Mouse (Mus musculus): ENCODE data around the gene Spock1.

The Spock1 gene

DNA sequence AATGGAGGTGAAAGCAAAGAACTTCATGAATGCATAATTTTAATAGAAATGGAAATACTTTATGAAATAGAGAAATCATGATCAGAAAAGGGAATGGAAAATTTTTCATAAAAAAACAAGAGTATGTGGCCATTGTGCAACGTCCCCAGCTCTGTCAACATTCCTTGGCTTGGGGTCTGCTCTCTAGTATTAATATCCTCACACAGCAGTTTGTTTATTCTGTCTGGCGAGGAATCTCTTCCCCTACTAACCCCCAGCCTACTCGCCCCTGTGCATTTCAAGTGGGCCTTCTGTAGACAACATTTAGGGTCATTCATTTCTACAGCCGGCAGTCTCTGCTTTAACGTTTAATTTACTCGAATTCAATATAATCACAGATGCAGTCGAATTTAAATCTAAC lies 181.5 kb downstream of the Spock1 start:
- no peak for DNase-seq (ENCODE audit: low spot score)

DNA sequence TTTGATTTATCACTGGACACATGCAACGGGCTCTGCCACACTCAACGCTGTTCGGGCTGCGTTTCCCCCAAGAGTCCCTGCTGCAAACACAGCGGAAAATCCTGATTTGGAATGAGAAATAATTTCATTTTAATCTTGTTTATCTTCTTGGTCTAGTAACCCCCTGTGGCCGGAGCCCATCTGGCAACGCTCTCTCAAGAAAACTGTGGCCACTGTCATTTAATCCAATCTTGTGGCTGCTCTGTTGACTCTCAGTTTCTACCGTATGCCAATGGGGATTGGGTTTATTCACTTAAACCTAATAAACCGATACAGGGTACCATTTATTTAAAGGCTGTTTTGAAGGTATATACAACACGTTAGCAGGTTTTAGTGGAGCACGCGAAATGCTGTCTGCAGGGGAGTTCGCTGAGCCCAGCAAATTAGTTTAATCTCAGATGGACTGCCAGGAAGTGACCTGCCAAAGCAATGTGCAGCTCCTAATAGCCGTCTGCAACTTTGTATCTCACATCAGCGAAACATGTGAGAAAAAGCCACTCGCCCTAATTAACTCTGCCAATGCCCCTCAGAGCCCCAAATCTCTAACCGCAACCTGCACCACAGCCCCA lies 185.7 kb downstream of the Spock1 start:
- DNase-seq (ENCODE audit: low spot score) = no peak

DNA sequence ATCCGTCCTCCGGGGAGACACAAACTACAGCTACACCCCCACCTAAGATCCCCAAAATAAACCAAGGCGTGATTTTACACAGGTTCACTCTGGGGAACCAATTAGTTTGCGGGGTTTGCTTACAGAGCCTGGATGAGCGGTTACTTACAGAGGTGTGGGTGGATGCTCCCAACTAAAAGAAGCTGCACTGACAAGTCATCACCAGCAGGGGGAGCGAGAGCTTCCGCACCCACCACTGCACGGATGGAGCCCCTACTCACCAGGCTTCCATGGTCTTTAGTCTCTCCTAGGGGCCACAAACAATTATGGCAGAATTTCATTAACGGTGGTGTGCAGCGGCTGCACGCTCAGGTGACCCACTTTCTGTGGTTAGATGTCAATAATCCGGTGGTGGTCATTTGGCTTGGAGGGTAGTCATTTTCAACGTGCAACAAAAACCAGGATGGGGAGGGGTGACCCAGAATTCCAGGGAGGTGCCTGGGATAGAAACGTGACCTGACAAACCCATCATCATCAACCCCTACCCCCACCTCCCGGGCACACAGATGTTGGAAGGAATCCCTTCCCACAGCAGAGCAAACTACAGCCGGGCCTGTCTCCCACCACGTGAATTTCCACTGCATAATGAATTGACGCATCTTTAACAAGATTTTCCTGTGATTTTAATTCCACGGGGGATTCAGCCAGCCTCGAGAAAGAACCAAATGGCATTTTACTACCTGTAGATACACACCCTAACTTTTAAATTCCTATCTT lies 186.4 kb downstream of the Spock1 start:
- no peak for DNase-seq (ENCODE audit: low spot score)

DNA sequence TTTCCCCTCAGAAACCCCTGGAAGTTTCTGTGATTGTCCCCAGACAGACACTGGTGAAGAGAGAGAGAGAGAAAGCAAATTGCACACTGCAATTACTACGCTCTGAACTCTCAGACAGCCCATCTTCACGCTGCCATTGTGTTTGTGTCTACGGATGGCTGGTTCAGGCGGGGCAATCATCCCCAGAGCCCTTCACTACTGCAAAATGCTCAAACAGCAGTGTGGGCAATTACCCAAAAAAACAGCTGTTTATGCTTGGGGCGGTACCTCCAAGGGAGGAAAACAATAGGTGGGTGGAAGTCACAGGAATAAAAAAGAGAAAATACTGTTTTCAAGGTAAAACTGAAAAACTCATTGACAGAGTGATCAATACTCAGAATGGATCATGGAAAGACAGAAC lies 190.0 kb downstream of the Spock1 start:
- no peak for DNase-seq (ENCODE audit: low spot score)

DNA sequence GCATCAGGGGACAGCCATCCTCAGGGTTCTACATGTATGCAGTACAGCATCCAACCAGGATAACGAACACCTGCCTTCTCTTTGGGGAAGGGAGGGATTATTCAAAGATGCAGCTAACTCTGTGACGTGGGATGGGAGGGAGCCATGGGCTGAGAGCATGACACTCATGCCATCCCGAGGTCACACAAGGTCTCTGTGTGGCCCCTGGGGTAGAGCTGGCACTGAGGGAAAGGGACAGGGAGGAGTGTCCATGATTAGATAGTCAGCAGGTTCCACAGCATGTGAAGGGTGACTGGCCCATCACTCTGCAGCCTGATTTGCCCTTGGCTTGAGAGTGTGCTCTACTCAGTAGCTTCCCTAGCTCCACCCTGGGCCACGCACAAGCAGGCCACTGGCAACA lies 195.2 kb downstream of the Spock1 start:
- DNase-seq (ENCODE audit: low spot score) = no peak

DNA sequence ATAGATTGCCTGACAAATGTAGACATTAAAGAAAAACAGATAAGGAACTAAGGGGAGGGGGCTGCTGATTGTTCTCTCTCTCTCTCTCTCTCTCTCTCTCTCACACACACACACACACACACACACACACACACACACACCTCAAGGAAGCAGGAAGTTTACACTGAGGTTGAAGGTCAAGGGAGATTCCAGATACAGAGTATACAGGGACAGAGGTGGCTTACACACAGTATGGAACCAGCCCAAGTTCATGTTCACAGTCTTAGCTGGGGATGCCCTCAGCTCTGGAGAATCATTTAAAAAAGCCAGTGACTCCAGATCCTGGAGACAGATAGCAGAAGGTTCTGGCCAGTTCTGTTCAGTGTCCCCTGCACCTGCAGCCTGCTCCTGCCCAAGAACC lies 199.7 kb downstream of the Spock1 start:
- no peak for DNase-seq (ENCODE audit: low spot score)

DNA sequence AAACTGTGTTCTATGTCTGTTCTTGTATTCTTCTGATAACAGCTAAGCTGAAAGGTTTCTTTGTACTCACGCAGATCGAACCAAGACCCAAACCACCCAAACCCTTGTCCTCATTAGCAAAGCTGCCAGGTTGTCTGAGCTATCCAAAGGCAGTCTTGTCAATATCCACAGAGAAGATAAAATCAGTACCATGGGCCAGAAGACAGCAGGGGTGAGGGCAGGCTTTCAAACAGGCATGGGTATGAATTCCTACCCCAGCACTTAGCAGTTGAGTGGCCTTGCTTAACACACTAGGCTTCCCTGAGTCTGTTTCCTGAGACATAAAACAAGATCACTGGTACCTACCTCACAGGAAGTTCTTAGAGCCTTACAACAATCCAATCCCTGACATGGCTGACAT lies 205.2 kb downstream of the Spock1 start:
- DNase-seq (ENCODE audit: low spot score) = no peak

DNA sequence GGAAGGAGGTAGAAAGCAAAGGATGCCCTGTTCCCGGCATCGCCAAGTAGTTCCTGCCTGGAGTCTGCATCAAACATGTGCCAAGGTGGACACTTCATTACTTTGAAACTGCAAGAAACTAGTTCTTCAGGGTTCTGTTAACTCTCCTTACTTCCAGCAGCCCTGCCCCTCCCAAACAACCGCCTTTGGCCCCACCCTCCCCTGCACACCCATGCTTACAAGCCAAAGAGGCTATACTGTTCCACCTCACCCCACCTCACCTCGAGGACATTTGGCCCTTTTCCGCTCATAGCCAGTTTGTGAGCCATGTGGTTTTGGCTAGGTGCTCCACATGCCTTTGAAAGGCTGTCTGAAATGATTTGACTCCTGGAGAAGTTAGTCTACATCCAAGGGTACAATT lies 211.4 kb downstream of the Spock1 start:
- DNase-seq (ENCODE audit: low spot score) = no peak

DNA sequence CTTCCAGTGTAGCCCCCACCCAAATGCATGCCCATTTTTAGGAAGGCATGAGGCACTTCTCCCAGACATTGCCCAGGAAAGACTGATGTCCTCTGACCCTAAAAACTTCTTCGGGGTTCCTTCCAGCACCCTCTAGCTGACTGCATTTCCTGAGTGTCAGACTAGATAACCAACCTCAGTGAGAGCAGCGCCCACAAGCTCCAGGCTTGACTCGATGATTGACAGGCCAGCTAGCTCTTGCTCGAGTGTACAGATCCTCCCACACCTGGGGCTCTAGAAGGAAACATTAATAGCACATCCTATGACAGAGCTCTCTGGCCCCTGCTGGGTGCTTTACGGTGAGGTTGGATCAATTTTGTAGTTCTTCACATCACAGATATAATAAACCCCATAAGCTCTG lies 219.2 kb downstream of the Spock1 start:
- DNase-seq (ENCODE audit: low spot score) = no peak

DNA sequence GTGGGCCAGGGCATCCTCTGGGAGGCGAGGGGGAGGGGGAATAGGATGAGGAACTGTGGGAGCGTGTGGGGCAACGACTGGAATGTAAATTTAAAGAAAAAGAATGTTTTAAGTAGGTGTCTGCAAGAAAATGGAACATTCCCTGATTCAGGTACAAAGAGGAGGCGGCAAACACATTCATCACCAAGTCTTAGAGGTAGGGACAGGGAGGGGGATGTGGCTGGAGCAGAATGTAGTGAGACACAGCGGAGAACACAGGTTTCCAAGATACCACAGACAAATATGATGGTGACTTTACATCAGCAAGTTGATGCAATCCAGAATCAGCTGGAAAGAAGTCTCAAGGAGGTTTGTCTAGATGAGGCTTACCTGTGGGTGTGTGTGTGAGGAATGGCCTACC lies 221.7 kb downstream of the Spock1 start:
- no peak for DNase-seq (ENCODE audit: low spot score)

DNA sequence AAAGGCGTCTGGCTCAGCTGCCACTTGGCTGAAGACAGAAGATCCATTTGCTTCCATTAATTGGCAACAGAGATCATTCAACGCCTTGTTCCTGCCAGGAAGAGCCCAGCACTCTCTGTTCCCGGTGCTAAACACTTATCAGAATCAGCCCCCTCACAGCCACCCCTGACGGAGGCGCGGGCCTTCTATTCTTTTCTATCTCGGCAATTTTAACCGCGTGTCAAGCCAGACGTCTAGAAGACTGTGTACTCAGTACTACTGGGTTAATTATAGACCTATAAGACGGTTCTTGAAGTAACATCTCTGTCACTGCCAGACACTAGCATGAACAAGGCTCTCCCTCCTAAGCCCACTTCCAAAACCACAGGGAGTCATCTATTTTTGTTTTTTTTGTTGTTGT lies 222.9 kb downstream of the Spock1 start:
- DNase-seq (ENCODE audit: low spot score) = no peak

DNA sequence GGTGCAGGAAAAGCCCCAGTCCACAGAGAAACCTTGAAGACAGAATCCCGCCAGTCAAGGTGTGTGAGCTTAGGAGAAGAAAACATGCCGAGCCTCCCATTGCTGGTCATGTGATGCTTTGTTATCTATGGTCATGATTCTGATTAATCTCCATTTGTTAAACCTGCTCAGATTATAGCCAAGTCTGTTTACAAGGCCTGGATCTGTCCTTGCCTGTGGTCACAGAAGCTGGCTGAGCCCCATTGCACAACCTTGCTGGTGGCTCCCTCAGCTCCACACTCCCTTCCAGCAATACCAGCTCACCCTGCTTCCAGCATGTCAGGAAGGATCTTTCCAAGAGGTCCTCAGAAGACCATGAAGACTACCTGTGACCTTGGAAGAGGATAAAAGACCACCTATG lies 228.5 kb downstream of the Spock1 start:
- no peak for DNase-seq (ENCODE audit: low spot score)

DNA sequence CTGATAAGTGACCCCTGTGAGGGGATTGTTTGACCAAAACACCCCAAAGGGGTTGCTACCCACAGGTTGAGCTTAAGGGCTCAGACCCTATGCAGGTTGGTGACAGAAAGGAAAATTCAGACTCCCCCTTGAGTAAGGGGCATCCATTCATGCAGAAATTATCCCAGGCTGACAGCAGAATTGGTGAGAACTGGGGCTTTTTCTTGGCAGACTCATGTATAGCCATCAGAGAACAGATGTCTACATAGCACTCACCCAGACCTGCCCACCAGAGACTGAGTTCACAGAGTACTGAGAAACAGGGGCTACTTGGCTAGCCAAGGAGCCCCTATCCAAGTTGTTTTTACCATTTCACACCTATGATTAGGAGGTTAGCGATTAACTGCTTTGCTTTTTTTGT lies 231.3 kb downstream of the Spock1 start:
- no peak for DNase-seq (ENCODE audit: low spot score)

DNA sequence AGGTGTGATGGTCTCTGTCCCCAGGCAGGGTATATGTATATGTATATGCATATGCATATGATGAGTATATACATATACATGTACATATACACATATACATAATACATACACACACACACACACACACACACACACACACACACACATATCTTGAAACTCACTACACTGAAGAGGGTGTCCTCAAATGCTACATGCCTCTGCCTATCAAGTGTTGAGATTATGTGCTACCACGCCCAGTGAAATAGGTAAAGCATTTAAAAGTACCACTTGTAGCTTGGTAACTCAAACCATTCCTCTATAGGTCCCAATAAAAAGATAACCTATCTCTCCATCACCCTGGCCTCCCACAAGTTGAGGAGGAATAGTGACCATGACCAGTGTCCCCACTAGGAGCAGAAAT lies 234.7 kb downstream of the Spock1 start:
- DNase-seq (ENCODE audit: low spot score) = no peak

DNA sequence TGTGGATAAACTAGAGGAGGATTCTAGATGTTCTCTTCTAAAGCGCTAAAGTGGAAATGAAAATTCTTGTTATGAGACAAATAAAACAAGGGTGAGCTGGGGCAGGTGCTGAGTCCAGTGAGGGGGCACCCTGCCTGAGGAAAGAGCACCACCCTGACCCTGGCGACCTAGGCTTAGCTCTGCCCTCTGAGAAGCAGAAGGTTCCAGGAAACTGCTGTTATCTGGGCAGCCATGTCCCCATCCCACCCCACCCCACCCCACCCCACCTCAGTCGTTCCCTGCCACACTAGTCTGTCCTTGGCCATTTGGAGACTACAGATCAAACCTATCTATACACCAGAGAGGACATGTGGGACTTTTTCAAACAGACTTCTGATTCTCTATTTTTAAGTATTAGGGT lies 235.4 kb downstream of the Spock1 start:
- no peak for DNase-seq (ENCODE audit: low spot score)

DNA sequence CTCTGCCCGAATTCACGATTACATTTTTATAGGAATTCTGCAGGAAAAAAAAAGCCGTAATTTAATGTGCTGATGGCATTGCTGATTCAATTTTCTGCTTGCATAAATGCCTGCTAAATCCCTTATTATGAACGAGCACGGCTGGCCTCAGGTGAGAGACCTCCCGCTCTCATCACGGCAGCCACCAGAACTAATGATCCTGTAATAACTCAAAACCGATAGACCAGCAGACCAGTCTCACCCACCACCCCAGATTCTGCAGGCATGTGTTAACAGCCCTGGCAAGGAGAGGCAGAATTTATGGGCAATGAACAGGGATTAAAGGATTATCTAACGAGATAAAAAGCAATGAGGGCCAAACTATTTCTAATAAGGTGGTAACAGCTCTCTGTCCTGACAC lies 236.2 kb downstream of the Spock1 start:
- no peak for DNase-seq (ENCODE audit: low spot score)

DNA sequence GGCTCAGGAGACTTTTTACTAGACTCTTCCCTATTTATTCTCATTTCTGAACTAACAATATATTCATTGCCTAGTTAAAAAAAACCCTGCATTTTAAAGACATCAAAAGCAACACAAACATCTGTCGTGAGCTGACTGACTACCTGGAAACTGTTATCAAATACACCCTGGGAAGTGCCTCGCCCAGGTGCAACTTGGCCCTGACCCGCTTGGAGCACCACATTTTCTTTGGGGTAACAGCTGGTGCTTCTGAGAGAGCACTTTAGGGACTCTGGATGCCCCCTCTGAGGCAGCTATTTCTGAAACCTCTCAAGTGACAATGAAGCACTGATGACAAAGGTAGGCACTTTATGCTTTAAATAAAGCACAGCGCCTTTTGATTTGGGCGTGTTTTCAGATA lies 236.8 kb downstream of the Spock1 start:
- DNase-seq (ENCODE audit: low spot score) = no peak

DNA sequence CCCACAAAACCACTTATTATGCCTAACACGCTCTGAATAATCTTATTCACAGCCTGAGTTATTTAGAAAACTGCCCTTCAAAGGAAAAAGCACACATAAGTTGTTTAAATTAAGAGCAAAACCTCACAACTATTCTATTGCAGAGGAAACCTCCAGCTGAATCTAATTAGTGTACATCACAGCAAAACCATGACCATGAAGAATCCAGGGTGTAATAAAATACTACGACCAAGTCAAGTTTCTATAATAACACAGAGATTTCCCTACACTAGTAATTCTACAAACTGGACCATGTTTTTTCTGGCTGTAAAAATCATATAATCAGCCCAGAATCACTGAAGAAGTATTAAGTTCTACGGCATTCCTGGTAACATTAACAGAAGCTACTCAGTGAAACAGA lies 240.5 kb downstream of the Spock1 start:
- DNase-seq (ENCODE audit: low spot score) = no peak

DNA sequence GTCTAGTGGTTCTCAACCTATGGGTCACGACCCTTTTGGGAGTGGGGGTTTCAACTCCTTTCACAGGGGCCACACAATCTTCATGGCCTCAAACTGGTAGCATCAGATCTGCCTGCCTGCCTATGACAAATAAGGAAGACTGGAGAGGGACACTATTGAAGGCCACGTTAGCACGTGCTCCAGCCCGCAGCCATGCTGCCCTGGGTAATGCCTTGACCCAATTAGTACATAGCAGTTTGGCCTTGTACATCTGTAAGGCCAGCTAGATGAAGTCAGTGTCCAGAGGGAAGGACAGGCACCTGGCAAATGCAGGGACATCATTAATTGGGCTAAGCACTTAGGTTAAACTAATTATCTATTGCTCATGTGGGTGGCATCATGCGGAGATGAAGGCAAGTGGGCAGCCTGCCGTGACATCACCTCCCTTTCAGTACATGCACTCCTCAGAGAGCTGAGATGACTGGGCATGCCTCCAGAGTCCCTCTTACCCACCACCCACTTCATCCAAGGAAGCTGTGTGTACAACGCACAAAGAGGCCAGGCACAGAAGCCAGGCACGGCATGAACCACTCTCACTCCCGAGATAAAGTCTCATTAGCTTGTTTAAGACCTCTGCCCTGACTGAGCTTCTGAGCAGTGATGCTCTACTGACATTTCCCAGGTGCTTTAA lies 241.8 kb downstream of the Spock1 start:
- DNase-seq (ENCODE audit: low spot score) = no peak

DNA sequence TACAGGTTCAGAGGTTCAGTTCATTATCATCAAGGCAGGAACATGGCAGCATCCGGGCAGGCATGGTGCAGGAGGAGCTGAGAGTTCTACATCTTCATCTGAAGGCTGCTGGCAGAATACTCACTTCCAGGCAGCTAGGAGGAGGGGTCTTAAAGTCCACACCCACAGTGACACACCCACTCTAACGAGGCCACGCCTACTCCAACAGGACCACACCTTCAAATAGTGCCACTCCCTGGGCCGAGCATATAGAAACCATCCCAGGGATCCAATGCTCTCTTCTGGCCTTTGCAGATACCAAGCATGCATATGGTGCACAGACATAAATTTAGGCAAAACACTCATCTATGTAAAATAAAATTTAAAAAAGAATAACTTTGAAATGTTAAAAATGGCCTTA lies 245.6 kb downstream of the Spock1 start:
- no peak for DNase-seq (ENCODE audit: low spot score)

DNA sequence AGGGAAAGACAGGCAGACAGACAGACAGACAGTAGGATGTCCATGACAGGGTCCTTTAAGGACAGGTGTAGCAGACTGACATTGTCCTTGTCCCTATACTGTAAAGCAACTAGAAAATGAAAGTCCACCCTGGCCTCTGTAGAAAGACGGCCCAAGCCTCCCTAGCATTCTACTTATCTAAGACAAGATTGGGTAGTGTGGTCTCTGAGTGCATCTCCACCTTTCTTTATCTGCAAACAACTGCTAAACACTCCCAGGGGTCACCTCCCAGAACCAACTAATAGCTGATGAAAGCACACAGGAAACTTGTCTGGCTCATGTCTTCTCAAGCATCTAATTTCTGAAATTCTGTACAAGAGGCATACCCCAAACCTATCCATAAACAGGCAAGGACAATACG lies 247.6 kb downstream of the Spock1 start:
- no peak for DNase-seq (ENCODE audit: low spot score)

DNA sequence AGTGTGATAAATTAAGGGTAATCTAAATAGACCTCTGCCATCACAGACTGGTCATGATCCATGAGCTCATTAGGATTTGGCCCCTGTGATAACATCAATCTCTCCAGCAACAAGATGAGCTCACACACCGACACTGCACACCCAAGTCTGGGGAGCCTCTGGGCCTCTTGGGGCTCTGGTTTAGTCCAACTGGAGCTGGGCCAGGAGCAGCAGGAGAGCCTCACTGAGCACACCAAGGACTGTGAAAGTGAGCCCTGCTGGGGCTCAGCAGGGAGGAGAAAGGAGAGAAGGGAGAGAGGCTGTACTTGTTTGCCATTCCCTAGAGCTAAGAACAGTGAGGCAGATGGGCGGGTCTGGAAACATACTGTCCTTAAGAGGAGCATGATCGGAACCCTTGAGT lies 248.3 kb downstream of the Spock1 start:
- no peak for DNase-seq (ENCODE audit: low spot score)

DNA sequence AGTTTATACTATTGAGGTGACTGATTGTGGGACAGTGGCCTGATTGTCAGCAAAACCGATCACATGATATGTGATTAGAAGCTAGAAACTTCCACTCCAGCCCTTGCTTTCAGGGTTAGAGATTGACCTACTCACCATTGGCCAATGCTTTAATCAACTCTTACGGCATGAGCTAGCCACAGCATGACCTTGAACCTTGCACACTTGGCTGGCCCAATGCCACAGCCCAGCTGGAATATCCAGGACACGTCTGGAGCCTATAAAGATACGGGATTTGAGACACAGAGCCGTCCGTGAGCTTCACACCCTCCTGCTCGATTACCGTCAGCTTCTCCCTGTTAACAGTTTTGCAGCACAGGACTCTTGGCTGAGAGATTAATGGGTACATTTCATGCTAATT lies 251.5 kb downstream of the Spock1 start:
- no peak for DNase-seq (ENCODE audit: low spot score)

DNA sequence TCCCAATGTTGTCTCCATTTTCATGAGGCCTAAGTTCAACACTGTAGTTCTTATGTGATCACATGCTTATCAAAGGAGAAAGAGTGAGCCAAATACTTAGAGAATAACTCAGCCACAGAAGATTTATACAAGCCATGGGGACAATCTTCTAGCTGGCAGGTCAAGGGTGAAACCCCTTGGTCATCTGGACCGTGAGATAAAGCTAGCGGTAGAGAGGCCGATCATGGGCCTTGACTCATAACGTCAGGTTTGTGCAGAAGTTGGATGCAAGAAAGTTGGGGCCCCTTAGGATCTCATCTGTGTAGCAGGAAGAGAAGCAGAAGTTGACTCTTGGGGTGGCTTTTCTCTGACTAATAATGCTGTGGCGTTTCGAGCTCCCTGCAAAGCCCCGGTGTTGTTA lies 253.8 kb downstream of the Spock1 start:
- no peak for DNase-seq (ENCODE audit: low spot score)
